Mouse (Mus musculus) C2C12 (cell line): Measurements from ENCODE around the gene Myt1l.

Experiments
- CEBPB ChIP-seq: IDR thresholded peaks from one replicate; pipeline ENCODE4 v1.6.1; 2011; ENCODE audit warnings: low read depth, mild to moderate bottlenecking, control low read depth, moderate library complexity
- CTCF ChIP-seq: IDR thresholded peaks from one replicate; pipeline ENCODE4 v1.5.1; 2011; ENCODE audit not compliant: control insufficient read depth, insufficient read depth, insufficient read length
- MYOG ChIP-seq: IDR thresholded peaks from one replicate; pipeline ENCODE4 v1.6.1; 2011; ENCODE audit not compliant: control insufficient read depth, insufficient read length; ENCODE audit errors: extremely low read depth
- USF1 ChIP-seq: IDR thresholded peaks from one replicate; pipeline ENCODE4 v1.6.1; 2011; ENCODE audit warnings: low read depth, mild to moderate bottlenecking, control low read depth, moderate library complexity

- TF ChIP-seq CTCF = no peak
- TF ChIP-seq MYOG = no peak
- TF ChIP-seq USF1 = no peak
- no peak for TF ChIP-seq CEBPB
Observed at GRCm38 (mm10) chr12:29539106-29539505, 10.9 kb downstream of the Myt1l start.
